Mouse (Mus musculus): Measurements from ENCODE around the gene H1f0. TPM values are rescaled to one million over a fixed set of nuclear protein-coding genes. Genes with fewer than 3 reads are reported as not detected.
A peak's percentile ranks its signal among the peaks of the same experiment; 100 is the strongest.
"Not testable (repeated sequence)": the region's sequence is repeated elsewhere in the genome, so short reads cannot be mapped to it uniquely, and the experiment has no call there.

Gene H1f0
- polyA plus RNA-seq, 1 experiment, result 206 TPM

DNA sequence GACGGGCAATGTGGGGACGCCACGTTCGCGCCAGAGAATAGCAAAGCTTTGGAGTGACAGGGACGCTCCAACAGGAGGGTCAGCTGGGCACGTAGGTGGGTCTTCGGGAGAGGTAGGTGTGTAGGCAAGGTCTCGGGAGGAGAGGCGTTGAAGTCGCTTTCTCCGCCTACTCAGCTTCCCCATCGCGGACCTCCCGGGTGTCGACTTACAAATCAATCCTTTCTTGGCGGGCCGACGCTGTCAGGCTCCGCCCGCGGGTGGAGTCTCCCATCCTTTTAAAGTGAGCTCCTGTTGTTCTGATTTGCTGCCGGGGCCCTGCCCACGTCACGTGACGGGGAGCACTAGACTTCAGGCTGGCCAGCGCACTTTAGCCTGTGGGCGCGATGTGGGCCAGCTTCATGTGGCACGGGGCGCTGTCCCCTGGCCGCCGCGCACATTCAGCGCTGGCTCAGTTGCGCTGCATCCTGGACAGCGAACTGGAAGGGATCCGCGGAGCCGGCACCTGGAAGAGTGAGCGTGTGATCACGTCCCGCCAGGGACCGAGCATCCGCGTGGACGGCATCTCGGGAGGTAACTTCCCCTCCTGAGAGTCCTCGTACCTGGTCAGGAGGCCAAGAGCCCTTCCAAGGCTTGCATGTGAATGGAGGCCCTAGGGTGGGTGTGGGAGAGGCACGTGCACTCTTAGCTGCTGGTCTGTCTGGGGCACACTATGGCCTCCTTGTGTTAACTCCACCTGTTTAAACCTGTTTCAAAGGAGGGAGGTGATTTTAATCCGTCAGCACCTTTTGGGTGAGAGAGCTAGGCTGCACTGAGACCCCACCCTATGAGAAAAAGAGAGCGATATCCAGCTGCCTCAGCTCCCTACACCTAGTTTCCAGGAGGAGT, 2.5 kb downstream of the H1f0 start:
- no peak for TF ChIP-seq CTCF (IDR thresholded peaks at IDR 0.05; ENCODE audit: borderline replicate concordance, insufficient read depth, low read length)
- TF ChIP-seq POLR2A (IDR thresholded peaks at IDR 0.05; ENCODE audit: low read depth, low read length), result peak; percentile 87
- Histone ChIP-seq H3K4me3 (ENCODE audit: insufficient read depth, low read length) (peak overlapping the region; percentile 54), H3K27ac (ENCODE audit: insufficient read depth, low read length) (no peak overlapping the region), H3K4me1 (ENCODE audit: control insufficient read depth, insufficient read depth, low read length) (no peaks in the 10 kb centered on the region)

GRCm38 (mm10) chr15:79031908-79032307, 3.7 kb downstream of the H1f0 start:
- not testable (repeated sequence) for H3K4me3 ChIP-seq (ENCODE audit: insufficient read depth, low read length); H3K27ac ChIP-seq (ENCODE audit: insufficient read depth, low read length); H3K4me1 ChIP-seq (ENCODE audit: control insufficient read depth, insufficient read depth, low read length)

DNA sequence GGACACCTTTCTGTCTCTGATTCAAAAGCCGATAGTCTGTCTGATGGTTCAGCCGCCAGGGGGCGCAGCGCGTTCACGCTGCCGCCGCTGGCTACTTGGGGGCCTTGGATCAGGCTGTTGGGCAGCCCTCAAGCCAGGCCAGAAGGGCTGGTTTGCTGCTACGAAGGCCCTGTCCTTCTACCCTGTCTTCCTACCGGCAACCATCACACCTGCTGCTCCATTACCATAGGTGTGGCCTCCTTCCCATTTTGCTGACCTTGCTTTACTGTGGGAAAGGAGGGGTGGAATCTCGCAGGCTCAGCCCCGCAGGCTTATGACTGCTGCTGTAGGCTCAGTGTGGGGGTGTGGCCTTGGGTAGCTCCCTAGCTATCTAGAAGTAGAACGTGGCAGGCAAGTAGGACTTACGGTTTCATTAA, 9.7 kb downstream of the H1f0 start:
- Histone ChIP-seq H3K27ac (ENCODE audit: insufficient read depth, low read length) (no peak overlapping the region), H3K4me1 (ENCODE audit: control insufficient read depth, insufficient read depth, low read length) (no peaks in the 10 kb centered on the region), H3K4me3 (ENCODE audit: insufficient read depth, low read length) (no peak overlapping the region)
- TF ChIP-seq POLR2A (IDR thresholded peaks at IDR 0.05; ENCODE audit: low read depth, low read length), result no peak
- peak; percentile 78 for TF ChIP-seq CTCF (IDR thresholded peaks at IDR 0.05; ENCODE audit: borderline replicate concordance, insufficient read depth, low read length)

DNA sequence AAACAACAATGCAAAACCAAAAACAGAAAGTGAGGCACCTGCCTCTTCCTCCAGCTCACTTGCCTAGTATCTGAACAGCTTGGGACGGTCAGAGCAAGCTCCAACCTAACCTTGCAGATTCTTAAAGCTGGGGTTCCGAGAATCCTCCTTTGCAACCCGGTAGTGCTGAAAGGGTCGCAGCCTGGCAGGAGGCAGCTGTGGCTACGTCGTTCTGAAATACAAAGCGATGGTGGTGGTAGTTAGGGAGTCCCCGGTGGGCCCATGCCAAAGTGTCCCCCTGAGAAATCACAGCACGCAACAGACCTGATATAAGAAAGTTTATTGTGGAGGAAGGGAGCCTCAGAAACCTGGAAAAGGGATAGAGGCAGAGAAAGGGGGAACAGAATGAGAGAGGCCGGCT, 10.1 kb downstream of the H1f0 start:
- Histone ChIP-seq H3K4me1 (ENCODE audit: control insufficient read depth, insufficient read depth, low read length) (no peaks in the 10 kb centered on the region), H3K4me3 (ENCODE audit: insufficient read depth, low read length) (no peak overlapping the region), H3K27ac (ENCODE audit: insufficient read depth, low read length) (no peak overlapping the region)
- TF ChIP-seq CTCF (IDR thresholded peaks at IDR 0.05; ENCODE audit: borderline replicate concordance, insufficient read depth, low read length), result no peak

GRCm38 (mm10) chr15:79038853-79039252, 10.6 kb downstream of the H1f0 start:
- Histone ChIP-seq H3K4me1 (ENCODE audit: control insufficient read depth, insufficient read depth, low read length) (no peaks in the 10 kb centered on the region), H3K4me3 (ENCODE audit: insufficient read depth, low read length) (no peak overlapping the region), H3K27ac (ENCODE audit: insufficient read depth, low read length) (no peak overlapping the region)
- TF ChIP-seq POLR2A (IDR thresholded peaks at IDR 0.05; ENCODE audit: low read depth, low read length) (no peak), CTCF (IDR thresholded peaks at IDR 0.05; ENCODE audit: borderline replicate concordance, insufficient read depth, low read length) (peak; percentile 65; the same call in 1 of the 2 replicates)

GRCm38 (mm10) chr15:79040501-79041416, 12.5 kb downstream of the H1f0 start:
- Histone ChIP-seq H3K4me3 (ENCODE audit: insufficient read depth, low read length) (no peak overlapping the region), H3K4me1 (ENCODE audit: control insufficient read depth, insufficient read depth, low read length) (no peaks in the 10 kb centered on the region), H3K27ac (ENCODE audit: insufficient read depth, low read length) (no peak overlapping the region)
- TF ChIP-seq CTCF (IDR thresholded peaks at IDR 0.05; ENCODE audit: borderline replicate concordance, insufficient read depth, low read length), result no peak
- no peak for TF ChIP-seq POLR2A (IDR thresholded peaks at IDR 0.05; ENCODE audit: low read depth, low read length)

- Histone ChIP-seq H3K4me1 (ENCODE audit: control insufficient read depth, insufficient read depth, low read length) (no peaks in the 10 kb centered on the region), H3K27ac (ENCODE audit: insufficient read depth, low read length) (no peak within 1 kb of the TSS), H3K4me3 (ENCODE audit: insufficient read depth, low read length) (peak within 1 kb of the TSS; percentile 22)
- TF ChIP-seq POLR2A (IDR thresholded peaks at IDR 0.05; ENCODE audit: low read depth, low read length) (no peak), CTCF (IDR thresholded peaks at IDR 0.05; ENCODE audit: borderline replicate concordance, insufficient read depth, low read length) (no peak)
Observed at GRCm38 (mm10) chr15:79041585-79041984, 13.3 kb downstream of the H1f0 start, which contains the start of gene Galr3. Gene Galr3, plus strand, starts transcription at chr15:79041885.

- TF ChIP-seq POLR2A (IDR thresholded peaks at IDR 0.05; ENCODE audit: low read depth, low read length), result no peak
- TF ChIP-seq CTCF (IDR thresholded peaks at IDR 0.05; ENCODE audit: borderline replicate concordance, insufficient read depth, low read length), result no peak
- Histone ChIP-seq H3K27ac (ENCODE audit: insufficient read depth, low read length) (no peak overlapping the region), H3K4me3 (ENCODE audit: insufficient read depth, low read length) (peak overlapping the region; percentile 22), H3K4me1 (ENCODE audit: control insufficient read depth, insufficient read depth, low read length) (no peaks in the 10 kb centered on the region)
Observed at GRCm38 (mm10) chr15:79042721-79043491, 14.7 kb downstream of the H1f0 start.

GRCm38 (mm10) chr15:79044837-79045236, 16.6 kb downstream of the H1f0 start:
- no peaks in the 10 kb centered on the region for H3K4me1 ChIP-seq (ENCODE audit: control insufficient read depth, insufficient read depth, low read length)
- H3K27ac ChIP-seq (ENCODE audit: insufficient read depth, low read length), result no peak overlapping the region
- no peak overlapping the region for H3K4me3 ChIP-seq (ENCODE audit: insufficient read depth, low read length)
- TF ChIP-seq CTCF (IDR thresholded peaks at IDR 0.05; ENCODE audit: borderline replicate concordance, insufficient read depth, low read length) (no peak), POLR2A (IDR thresholded peaks at IDR 0.05; ENCODE audit: low read depth, low read length) (no peak)

All from embryonic fibroblast, embryonic 13.5 days (primary cell).